Mouse (Mus musculus) olfactory bulb, adult 2 months (tissue): Measurements from ENCODE around the gene Gemin4.

ENCODE experiments used
- CTCF ChIP-seq: fragments of 200-500 bp; IDR thresholded peaks from 2 replicates; pipeline ENCODE4 v1.5.1; 2012; ENCODE audit warnings: low read depth, mild to moderate bottlenecking, low read length, moderate library complexity; ENCODE audit not compliant: insufficient read depth
- POLR2A ChIP-seq: fragments of 200-500 bp; IDR thresholded peaks from 2 replicates; pipeline ENCODE4 v1.6.1; 2012; ENCODE audit warnings: mild to moderate bottlenecking, low read depth, low read length, moderate library complexity; ENCODE audit not compliant: insufficient read depth

DNA sequence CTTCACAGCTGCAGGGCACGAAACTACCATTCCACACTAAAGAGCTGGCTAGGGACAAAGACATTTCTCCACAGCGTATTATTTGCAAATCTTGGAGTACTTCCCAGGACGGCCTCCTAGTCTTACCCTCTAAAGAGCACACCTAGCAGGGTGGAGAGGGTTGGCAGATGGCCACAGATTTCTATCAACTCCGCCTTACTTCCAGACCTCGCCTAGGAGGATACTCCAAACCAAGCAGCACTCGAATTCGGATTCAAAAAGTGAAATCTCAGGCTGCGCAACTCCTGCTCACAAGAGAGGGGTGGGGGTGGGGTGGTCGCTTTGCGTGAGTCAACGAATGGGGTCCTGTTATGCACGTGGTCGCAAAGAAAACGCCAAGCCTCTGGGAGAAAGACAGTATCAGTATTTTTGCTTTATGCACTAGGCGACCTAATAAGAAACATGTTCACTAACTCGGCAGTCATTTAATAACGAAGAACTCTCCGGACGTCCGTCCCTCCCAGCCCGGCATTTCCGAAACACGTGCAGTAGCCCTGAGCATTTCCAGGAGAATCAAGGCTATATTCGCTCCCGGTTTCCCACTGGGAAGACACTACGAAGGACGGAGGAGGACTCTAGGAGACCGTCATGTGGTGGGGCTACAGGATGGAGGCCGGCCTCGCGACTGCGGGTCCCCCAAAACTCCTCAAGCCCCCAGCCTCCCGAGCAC lies 629 bp downstream of the Gemin4 start:
- TF ChIP-seq CTCF (no peak), POLR2A (no peak)
